Mouse (Mus musculus) heart, adult 9 months (tissue): Measurements from ENCODE around the gene Tnpo2.
A peak's percentile ranks its signal among the peaks of the same experiment; 100 is the strongest.

Experiments used
- DNase-seq, 2 experiments: peaks; one replicate each; pipeline ENCODE4 v3.0.0; 2022; ENCODE audit warnings: low spot score in 2 of 2

Tnpo2 gene

GRCm38 (mm10) chr8:85036718-85037365, at the start of gene Tnpo2:
TSS of gene Tnpo2 (plus strand) at chr8:85036915.
- DNase-seq = peak; percentile 94

- DNase-seq = no peak
Observed at GRCm38 (mm10) chr8:84987388-84987787, 49.3 kb upstream of the Tnpo2 start.

- peak; percentile 54 to 67 for DNase-seq
Observed at GRCm38 (mm10) chr8:84987903-84988302, 48.8 kb upstream of the Tnpo2 start.

- peak; percentile 78 to 81 for DNase-seq
Observed at GRCm38 (mm10) chr8:84989311-84989731, 47.4 kb upstream of the Tnpo2 start.

- DNase-seq = peak; percentile 86 to 95
Observed at GRCm38 (mm10) chr8:84989810-84990209, 46.9 kb upstream of the Tnpo2 start.

GRCm38 (mm10) chr8:84990349-84990748, 46.4 kb upstream of the Tnpo2 start, which contains the start of gene Hook2:
TSS of gene Hook2 (plus strand) at chr8:84990603.
- DNase-seq = peak; percentile 98

DNA sequence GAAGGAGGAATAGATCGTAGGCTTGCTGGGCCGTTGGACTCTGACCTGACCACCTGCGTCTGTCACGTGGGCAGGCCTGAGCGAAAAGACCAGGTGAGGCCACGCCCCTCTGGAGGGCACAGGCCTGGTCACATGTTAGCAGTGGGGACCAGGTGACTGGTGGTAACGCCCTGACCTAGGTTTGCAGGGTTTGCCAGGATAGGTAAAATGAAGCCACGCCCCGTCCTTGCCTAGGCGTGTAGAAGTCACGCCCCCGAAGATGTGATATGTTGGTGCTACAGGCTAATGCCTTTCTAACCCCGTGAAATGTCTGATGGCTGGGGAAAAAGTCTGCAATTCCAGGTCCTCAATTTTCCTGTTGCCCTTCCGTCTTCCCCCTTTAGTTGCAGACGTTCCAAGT, 45.9 kb upstream of the Tnpo2 start:
- DNase-seq = peak in 1 of 2 experiments; percentile 68

DNA sequence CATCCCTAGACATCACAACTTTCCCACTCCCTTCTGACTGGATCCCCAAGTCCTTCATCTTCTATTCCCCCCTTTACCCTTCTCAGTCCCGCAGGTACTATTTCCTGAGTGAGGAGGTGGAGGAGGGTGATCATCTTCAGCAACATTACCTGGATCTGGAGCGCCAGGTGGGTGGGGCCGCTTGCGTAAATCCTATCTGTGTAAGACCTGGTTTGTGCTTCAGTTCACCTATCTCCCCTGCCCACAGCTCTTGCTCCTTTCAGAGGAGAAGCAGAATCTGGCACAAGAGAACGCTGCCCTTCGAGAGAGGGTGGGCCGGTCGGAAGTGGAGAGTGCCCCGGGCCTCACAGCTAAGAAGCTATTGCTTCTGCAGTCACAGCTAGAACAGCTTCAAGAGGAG, 42.3 kb upstream of the Tnpo2 start:
- no peak for DNase-seq

- DNase-seq = no peak
Observed at GRCm38 (mm10) chr8:84995680-84996079, 41.0 kb upstream of the Tnpo2 start.

DNA sequence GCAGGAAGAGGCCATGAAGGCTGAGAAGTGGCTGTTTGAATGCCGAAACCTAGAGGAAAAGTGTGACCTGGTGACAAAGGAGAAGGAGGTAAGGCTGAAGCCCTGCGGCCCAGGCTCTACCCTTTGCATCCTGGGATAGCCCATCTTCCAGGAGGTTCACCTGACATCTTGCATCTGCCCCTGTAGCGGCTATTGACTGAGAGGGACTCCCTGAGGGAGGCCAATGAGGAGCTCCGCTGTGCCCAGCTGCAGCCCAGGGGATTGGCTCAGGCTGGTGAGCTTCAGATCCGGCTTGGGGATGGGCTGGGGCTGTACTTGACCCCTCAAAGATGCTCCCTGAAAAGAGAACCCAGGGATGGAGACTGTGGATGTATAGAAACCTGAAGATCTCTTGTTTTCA, 39.7 kb upstream of the Tnpo2 start:
- no peak for DNase-seq

DNA sequence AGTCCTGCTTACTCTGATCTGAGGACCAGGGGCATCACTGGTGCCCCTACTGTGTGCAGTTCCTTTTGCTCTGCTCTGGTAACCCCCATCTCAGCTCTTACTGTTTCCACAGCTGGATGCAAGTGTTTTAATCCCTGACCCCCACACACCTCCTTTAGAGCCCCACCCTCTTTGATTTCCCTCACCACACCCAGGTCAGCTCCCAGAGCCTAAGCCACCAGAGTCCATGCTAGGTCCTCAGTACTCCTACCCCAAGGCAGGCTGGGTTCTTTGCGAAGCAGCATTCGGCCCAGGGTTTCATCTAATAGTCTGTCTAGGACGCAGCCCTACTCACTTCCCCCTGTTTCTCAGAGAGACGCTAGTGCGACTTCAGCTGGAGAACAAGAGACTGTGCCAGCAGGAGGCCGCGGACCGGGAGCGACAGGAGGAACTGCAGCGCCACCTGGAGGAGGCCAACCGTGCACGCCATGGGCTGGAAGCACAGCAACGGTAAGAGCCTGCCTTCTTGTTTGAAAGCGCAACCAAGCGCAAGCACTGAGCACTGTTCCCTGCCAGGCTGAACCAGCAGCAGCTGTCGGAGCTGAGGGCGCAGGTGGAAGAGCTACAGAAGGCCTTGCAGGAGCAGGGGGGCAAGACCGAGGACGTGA, 38.9 kb upstream of the Tnpo2 start:
- DNase-seq = peak; percentile 73 to 87

- DNase-seq = no peak
Observed at GRCm38 (mm10) chr8:85007686-85008085, 29.0 kb upstream of the Tnpo2 start.

- no peak for DNase-seq
Observed at GRCm38 (mm10) chr8:85011242-85011641, 25.5 kb upstream of the Tnpo2 start.

- DNase-seq = no peak
Observed at GRCm38 (mm10) chr8:85013230-85013840, 23.4 kb upstream of the Tnpo2 start.

GRCm38 (mm10) chr8:85014431-85014830, 22.3 kb upstream of the Tnpo2 start, which contains the start of gene Best2:
TSS of gene Best2 (minus strand) at chr8:85014531.
- no peak for DNase-seq

DNA sequence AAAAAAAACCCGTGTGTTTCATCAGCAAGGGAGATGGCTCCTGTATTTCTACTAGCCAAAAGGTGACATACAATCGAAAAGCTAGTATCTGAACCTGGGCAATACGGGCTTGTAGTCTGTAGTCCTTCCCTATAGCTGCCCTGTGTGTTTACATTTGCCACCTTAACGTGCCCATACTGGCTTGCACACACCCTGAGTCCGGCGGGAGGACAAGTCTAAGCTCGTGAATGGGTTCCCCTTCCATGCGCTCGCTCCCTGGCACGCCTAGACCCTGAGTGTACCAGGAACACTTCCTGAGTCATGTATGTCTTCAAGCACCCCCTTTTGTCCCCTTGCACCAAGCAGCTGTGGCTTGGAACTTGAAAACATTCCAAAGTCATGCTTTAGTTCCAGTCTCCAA, 20.0 kb upstream of the Tnpo2 start:
- no peak for DNase-seq

GRCm38 (mm10) chr8:85017209-85017608, 19.5 kb upstream of the Tnpo2 start:
- no peak for DNase-seq

DNA sequence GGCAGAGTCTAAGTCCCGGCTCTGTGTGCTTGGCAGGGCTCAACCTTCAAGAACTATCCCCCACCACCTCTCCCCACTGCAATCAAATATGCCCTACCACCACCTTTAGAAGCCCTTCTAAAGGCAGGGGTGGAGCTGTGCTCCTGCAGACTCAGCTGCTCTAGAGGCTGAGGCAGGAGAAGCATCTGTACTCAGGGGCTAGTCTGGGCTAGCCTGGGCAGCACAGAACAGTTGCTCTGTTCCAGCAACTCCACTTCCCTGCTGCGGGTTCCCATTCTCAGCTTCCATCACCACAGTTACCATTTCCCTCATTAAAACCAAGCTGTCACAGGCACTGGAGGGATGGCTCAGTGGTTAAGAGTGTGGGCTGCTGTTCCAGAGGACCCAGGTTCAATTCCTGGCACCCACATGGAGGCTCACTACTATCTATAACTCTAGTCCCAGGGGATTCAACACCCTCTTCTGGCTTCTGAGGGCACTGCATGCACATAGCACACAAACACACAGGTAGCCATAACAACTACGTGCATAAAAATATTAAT, 15.1 kb upstream of the Tnpo2 start:
- DNase-seq = no peak

DNA sequence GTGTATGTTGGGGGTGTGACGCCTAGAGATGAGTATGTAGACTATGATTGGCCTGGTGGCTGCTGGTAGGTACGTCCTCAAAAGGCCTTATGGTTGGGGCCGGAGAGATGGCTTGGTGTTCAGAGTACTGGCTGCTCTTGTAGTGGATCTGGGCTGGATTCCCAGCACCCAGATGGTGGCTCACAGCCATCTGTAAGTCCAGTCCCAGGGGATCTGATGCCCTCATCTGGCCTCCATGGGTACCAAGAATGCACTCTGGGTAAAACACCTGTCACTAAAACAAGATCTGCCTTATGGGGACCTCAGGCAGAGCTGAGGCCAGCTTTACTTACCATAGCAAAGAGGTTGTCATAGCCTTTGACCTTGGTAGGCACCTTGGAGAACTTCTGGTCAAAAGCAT, 12.9 kb upstream of the Tnpo2 start:
- no peak for DNase-seq

DNA sequence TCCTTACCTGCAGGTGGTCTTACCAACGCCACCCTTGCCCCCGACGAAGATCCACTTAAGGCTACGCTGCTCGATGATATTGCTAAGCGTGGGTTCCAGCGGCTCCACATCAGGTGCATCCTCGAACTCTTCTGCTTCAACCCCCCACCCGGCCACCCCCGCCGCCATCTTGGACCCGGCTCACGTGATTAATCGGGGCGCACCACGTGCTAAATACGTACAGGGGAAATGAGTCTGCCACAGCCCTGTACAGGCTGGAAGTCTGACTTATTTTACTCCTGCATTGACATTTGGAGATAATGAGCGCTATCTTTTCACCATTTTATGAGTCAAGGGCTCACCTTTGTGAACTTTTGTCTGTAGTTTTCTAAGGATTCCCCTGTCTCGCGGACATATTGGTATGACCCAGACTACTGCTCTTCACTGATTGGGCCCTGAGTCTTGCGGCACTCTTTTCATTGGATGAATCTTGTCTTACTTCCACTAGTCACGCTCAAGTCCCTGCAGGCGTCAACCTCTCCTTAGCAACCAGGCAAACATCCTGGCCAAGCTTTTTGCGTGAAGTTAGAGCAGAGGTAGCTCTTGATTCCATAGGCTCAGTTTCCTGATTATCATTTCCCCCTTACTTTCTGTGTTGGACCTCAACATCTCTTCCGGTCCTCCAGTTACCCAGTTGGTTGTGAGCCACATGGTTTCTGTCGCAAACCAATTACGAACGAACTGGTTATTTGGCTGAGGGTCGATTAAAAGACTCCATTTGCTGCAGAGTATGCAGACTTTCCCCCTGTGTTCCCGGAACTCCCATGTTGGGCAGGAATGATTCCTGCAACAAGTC, 11.4 kb upstream of the Tnpo2 start, which contains the start of gene Asna1:
Gene Asna1, minus strand, starts transcription at position 184 of the 835 bp plus-strand sequence.
- DNase-seq = peak; percentile 89 to 90

- DNase-seq = peak; percentile 97 to 98
Observed at GRCm38 (mm10) chr8:85026670-85027515, 9.8 kb upstream of the Tnpo2 start, which contains the start of gene Trir. TSS of gene Trir (plus strand) at chr8:85026823.
